Mouse (Mus musculus): ENCODE measurements at regions not wholly inside any gene's neighbourhood (a gene's known extent, or its start where the extent isn't known, plus 50 kb on each side); places are given as distances from the start of the nearest gene placed in this dataset.
A peak's percentile ranks its signal among the peaks of the same experiment; 100 is the strongest.
"Not testable (repeated sequence)": the region's sequence is repeated elsewhere in the genome, so short reads cannot be mapped to it uniquely, and the experiment has no call there.

DNA sequence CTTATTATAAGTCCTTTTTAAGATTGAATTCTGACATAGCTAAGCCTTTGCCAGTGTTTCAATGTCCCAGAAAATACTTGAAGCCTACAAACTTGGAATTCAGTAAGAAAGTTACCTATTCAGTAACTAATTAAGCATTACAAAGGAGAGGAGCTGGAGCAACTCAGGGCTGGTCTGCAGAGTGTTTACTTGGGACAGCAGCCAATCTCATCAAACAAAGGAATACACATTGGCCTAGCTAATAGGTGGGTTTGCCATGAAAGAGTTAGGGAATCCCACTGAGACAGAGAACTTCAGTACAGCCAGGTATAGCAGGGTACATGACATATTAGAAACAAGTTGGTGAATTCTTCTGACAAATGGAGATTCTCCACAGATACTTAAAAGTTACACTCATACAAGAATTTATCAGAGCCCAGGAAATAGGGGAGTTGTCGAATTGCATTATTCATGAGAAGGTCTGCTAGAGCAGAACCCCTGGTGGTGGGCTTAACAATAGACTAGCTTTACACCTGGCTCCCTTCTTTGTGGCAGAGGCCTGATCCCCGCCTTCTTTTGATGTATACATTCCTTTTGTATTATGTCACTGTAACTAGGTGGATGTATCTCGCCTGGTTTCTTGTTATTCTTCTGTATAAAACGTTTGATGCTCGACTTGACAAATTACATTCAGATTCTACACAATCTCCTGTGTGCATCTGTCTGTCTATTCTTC is 525.2 kb downstream of the 4930447F04Rik start:
- not testable (repeated sequence) for DNase-seq (ENCODE audit: extremely low spot score in 1 of 2, low spot score in 1 of 2)

DNA sequence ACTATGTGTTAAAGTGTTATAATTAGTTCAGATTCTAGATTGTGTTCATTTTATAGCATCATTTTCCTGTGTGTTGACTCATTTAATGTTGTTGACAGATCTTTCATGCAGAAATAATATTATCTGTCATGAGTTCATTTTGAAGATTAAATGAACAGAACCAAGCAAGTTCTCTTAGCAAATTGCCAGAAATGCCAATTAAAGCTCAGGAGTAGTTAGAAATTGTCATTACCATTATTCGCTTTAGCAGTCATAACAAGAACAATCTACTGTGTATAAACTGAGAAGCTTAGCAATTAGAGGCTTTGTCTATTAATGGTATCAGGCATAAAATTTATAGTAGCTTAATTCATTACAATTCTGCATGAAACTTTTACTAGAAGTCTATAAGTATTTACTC is 534.2 kb downstream of the 4930447F04Rik start:
- no peak for DNase-seq (ENCODE audit: extremely low spot score in 1 of 2, low spot score in 1 of 2)

GRCm38 (mm10) chrX:65734577-65734976 is 569.4 kb downstream of the 4930447F04Rik start:
- peak in 1 of 2 experiments; percentile 40 for DNase-seq (ENCODE audit: extremely low spot score in 1 of 2, low spot score in 1 of 2)

GRCm38 (mm10) chrX:65715562-65715961 is 588.5 kb downstream of the 4930447F04Rik start:
- no peak for DNase-seq (ENCODE audit: extremely low spot score in 1 of 2, low spot score in 1 of 2)
